Mouse (Mus musculus) cortical plate, adult 2 months (tissue): ENCODE measurements around the gene Plekhg1. TPM values are rescaled to one million over a fixed set of nuclear protein-coding genes. Genes with fewer than 3 reads are reported as not detected.

Experiments
- H3K27ac ChIP-seq: fragments of 200-500 bp; 2 replicates; pipeline ENCODE4 v1.5.1; 2012; ENCODE audit warnings: low read length, control low read depth, inconsistent platforms; ENCODE audit not compliant: insufficient read depth
- H3K4me1 ChIP-seq: fragments of 200-500 bp; 2 replicates; pipeline ENCODE4 v1.6.1; 2011; ENCODE audit warnings: low read length; ENCODE audit not compliant: control insufficient read depth, insufficient read depth
- H3K4me3 ChIP-seq: fragments of 200-500 bp; 2 replicates; pipeline ENCODE4 v1.5.1; 2011; ENCODE audit warnings: mild to moderate bottlenecking, low read length, control low read depth; ENCODE audit not compliant: insufficient read depth
- CTCF ChIP-seq: fragments of 200-500 bp; IDR thresholded peaks from 2 replicates; pipeline ENCODE4 v1.5.1; 2011; ENCODE audit warnings: mild to moderate bottlenecking, control low read depth, low read length; ENCODE audit not compliant: insufficient read depth; ENCODE audit errors: extremely low read depth
- POLR2A ChIP-seq: fragments of 200-500 bp; IDR thresholded peaks from 2 replicates; pipeline ENCODE4 v1.6.1; 2011; ENCODE audit warnings: mild to moderate bottlenecking, low read length, control low read depth; ENCODE audit not compliant: insufficient read depth; ENCODE audit errors: extremely low read depth
- polyA plus RNA-seq: library from polyadenylated mRNA; depleted of rRNA; stranded (reverse); fragments of >200 nt; gene quantifications from 2 replicates; pipeline ENCODE4 v1.2.3, GENCODE M21; 2012

Gene Plekhg1
- polyA plus RNA-seq, 1 experiment, result 7.1 TPM

DNA sequence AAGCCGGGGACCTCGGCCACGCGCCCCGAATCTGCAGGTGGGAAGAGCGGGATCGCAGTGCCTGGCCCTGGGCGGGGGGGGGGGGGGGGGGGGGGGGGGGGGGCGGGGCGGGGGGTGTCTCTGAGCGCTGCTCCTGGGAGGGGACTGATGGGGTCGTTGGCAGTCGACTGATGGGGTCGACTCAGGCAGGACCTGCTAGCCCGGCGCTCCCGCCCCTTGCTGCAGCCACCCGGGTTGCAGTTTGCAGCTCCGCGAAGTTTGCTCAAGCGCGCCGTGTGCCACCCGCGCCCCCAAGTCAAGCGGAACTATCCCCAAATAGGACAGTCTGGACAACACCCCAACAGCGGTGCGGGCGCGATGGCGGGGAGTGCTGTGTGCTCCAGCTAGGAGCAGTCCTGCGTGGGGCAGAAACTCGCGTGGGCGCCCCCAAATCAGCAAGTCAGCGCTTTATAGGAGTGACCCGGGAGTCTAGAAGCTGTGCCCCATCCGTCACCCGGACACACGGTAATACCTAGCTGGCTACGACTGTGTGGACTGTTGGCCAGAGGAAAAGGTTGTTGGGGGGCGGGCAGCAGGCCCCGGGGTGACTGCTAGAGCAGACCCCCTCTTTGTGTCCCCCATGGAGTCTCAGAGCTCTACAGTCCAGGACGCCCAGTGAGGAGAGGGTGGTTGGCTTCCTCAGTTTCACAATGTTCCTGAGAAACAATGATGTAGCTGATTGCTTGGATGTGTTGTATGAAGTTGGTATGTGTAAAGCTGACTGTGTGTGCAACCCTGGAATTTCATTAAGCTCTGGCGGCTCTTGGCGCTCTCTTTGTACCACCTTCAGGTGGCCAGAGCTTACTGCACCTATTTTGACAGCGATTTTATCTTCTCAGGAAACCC, 582 bp downstream of the Plekhg1 start:
- Histone ChIP-seq H3K4me1 (no peaks in the 10 kb centered on the region), H3K27ac (peak overlapping the region; percentile 98), H3K4me3 (peak overlapping the region; percentile 75)
- TF ChIP-seq POLR2A, result no peak
- peak; percentile 46; the same call in 1 of the 2 replicates for TF ChIP-seq CTCF

DNA sequence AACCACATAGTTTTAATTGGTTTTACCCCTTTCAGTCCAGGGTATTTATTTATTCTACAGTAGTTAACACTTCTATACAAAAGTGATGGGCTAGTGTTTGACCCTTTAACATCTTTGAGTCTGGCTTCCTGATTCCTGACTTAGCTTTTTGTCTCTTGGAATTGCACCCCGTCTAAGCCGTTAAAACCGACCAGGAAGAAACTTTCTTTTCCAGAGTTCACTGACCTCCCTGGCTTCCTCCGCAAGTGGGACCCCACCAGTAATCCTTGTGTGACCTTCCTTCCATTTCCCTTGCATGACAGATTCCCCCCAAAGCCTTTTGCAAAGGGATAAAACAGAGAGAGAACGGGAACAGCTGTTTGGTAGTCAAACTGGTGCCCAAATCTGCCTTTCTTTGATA, 1.6 kb downstream of the Plekhg1 start:
- H3K4me1 ChIP-seq, result no peaks in the 10 kb centered on the region
- no peak overlapping the region for H3K27ac ChIP-seq
- H3K4me3 ChIP-seq, result peak overlapping the region; percentile 75; the same call in 1 of the 2 replicates
- TF ChIP-seq CTCF, result no peak
- no peak for TF ChIP-seq POLR2A

DNA sequence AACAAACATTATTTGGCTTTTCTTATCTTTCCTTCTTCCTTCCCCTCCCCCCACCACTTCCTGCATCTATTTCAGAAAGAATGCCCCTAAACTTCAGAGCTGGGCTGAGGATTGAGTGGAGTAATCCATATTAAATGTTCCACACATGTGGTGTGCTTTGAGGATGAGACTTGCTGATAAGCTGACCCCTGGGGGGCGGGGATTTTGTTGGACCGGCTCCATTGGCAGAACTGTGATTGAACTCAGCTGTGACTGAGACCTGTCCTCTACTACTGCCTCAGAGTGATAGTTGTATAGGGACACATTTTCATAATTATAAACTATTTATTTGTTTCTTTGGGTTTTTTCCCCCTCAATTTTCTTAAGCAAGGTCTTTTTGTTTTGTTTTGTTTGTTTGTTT, 2.9 kb downstream of the Plekhg1 start:
- Histone ChIP-seq H3K4me3 (no peak overlapping the region), H3K4me1 (no peaks in the 10 kb centered on the region), H3K27ac (no peak overlapping the region)
- TF ChIP-seq CTCF, result no peak
- no peak for TF ChIP-seq POLR2A

DNA sequence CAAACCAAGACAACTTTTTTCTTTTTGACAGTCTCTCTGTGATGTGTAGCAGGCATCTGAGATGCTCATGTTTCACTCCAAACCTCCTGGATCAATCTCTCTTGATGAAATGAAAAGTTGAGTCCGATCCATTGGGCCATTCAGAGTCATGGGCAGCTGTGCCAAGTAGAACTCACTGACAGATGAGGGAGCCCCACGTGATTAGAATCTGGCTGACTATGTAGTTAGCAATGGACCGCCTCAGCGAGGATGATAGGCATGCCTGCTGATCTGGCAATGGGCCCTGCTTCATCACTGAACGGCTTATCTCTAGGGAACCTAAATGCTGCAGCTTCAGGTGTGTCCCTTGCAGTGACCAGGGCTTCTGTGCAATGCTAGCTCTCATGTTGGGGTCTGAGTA, 3.7 kb downstream of the Plekhg1 start:
- no peak for TF ChIP-seq CTCF
- no peak for TF ChIP-seq POLR2A
- Histone ChIP-seq H3K27ac (no peak overlapping the region), H3K4me1 (no peaks in the 10 kb centered on the region), H3K4me3 (no peak overlapping the region)

DNA sequence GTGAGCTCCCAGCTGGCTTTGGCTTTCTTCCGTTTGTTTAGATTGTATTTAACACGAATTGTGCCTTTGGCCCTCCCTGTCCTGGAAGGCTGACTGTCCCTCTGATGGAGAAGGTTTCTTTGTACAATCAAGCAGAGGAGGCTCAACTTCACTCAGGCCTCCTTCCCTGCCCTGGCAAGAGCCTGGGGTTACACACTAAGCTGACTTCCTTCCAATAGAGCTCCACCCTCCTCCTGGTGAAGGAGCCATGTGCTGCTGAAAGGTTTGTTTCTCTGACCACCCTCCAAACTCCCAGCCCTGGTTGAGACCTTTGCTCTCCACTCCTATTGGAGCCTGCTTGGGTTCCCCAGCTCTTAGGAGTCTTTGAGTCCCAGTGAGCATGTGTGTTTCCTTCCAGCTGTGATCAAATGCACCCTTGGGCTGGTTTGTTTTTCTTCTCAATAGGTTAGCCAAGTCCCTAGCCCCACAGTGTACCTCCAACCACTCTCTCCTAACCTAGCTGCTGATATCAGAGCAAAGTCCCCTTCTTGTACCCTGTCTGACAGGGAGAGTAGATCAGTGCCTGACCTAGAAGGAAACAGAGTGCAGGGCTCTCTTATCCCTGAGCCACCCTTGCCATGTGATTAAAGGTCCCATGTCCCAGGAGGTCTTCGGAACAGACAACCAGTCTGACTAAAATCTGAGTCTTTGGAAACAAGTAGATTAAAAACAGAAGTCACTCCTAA, 6.8 kb downstream of the Plekhg1 start:
- Histone ChIP-seq H3K4me1 (no peaks in the 10 kb centered on the region), H3K27ac (no peak overlapping the region), H3K4me3 (no peak overlapping the region)
- TF ChIP-seq POLR2A (no peak), CTCF (no peak)

DNA sequence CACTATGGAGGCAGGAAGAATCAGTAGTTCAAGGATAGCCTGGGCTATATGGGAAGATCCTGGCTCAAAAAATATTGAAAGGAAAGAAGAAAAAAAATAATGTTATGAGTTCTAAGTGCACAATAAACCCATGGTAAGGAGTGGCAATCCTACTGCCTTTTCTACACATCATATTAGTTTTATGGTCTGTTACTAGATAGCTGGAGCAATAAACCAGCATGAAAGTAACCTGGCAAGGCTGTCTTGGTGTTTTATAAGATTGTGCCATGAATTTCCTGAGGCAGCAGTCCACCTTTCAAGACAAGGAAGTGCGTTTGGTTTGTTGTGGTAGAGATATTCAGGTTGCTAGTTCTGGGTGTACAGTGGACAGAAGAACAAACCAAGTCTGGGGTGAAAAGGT, 9.4 kb downstream of the Plekhg1 start:
- TF ChIP-seq CTCF (no peak), POLR2A (no peak)

DNA sequence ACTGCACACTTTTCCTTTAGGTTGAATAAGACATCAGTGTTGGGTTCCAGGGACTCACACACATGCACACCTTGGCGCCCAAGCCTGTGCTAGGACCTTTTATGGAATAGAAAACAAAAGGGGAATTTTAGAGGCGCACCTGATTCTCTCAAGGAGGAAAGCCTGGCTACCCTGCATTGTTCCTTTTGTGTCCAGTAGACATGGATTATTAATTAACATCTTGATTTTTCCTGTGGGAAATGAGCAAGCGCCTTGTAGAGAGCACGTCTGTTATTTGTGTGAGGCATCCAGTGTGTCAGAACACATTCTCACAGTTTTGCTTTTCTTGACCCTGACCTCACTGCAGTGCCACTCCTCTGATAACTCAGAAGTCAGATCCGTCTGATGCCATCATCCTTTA, 21.8 kb downstream of the Plekhg1 start:
- H3K27ac ChIP-seq, result no peak overlapping the region
- H3K4me1 ChIP-seq, result no peaks in the 10 kb centered on the region
- TF ChIP-seq POLR2A (no peak), CTCF (no peak)
- no peak overlapping the region for H3K4me3 ChIP-seq

More for the DNA sequence above, 9.4 kb downstream of the Plekhg1 start:
- H3K27ac ChIP-seq, result no peak overlapping the region
- H3K4me1 ChIP-seq, result no peaks in the 10 kb centered on the region
- H3K4me3 ChIP-seq, result no peak overlapping the region

DNA sequence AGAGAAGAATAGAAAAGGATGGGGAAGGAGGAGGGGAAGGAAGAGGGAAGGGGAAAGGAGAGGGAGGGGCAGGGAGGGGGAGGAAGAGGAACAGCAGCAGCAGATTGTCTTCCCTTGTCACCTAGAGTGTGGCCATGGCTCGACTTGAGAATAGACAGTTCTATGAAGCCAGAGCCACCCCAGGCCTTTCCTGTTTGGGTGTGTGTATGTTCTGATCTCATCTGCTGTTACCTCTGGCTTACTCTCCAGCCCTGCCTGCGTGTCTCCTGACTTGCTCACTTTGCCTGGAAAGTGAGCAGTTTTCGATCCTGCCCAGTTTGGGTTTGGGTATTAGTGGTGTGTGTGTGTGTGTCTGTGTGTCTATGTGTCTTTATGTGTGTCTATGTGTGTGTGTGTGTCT, 23.0 kb downstream of the Plekhg1 start:
- H3K4me3 ChIP-seq, result no peak overlapping the region
- TF ChIP-seq CTCF (no peak), POLR2A (no peak)
- H3K27ac ChIP-seq, result no peak overlapping the region
- no peaks in the 10 kb centered on the region for H3K4me1 ChIP-seq

DNA sequence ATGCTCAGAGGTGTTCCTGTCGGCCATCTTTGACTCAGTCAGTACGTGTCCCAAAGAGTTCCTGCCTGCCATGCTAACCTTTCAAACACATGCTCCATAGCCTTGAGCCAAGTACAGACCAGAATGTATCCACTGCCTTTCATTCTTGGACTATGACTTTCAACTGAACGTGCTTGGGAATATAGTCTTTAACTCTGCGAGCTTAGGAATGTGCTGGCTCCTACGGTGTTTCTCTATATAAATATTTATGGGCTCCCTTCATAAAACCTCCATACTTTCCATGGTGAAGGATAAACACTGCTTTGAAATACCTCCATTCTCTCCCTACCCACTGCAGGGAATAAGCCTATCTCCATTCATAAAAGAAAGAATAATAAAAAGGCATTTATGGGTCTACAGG, 29.0 kb downstream of the Plekhg1 start:
- TF ChIP-seq POLR2A (no peak), CTCF (no peak)
- H3K27ac ChIP-seq, result no peak overlapping the region
- H3K4me1 ChIP-seq, result no peaks in the 10 kb centered on the region
- H3K4me3 ChIP-seq, result no peak overlapping the region
